Mouse (Mus musculus) thymus, adult 2 months (tissue): ENCODE results near the gene Nfkbid. TPM values are rescaled to one million over a fixed set of nuclear protein-coding genes. Genes with fewer than 3 reads are reported as not detected.
A peak's percentile ranks its signal among the peaks of the same experiment; 100 is the strongest.

Experiments
- DNase-seq: peaks from one replicate; pipeline ENCODE4 v3.0.0; 2021
- H3K27ac ChIP-seq: fragments of 200-500 bp; 2 replicates; pipeline ENCODE4 v1.5.1; 2012; ENCODE audit warnings: low read length, control low read depth; ENCODE audit not compliant: control insufficient read depth, insufficient read depth
- H3K27me3 ChIP-seq: fragments of 200-500 bp; 2 replicates; pipeline ENCODE4 v1.6.1; 2012; ENCODE audit warnings: mild to moderate bottlenecking, low read length, moderate library complexity, mixed read lengths; ENCODE audit not compliant: control insufficient read depth, insufficient read depth
- H3K36me3 ChIP-seq: fragments of 200-500 bp; 2 replicates; pipeline ENCODE4 v1.6.1; 2012; ENCODE audit warnings: mild to moderate bottlenecking, low read length, moderate library complexity; ENCODE audit not compliant: control insufficient read depth, insufficient read depth
- H3K4me1 ChIP-seq: fragments of 200-500 bp; replicated peaks from 2 replicates; pipeline ENCODE4 v1.6.1; 2012; ENCODE audit warnings: low read length; ENCODE audit not compliant: control insufficient read depth, insufficient read depth
- H3K4me3 ChIP-seq: fragments of 200-500 bp; 2 replicates; pipeline ENCODE4 v1.5.1; 2012; ENCODE audit warnings: mild to moderate bottlenecking, low read length, control low read depth, moderate library complexity; ENCODE audit not compliant: control insufficient read depth, insufficient read depth
- CTCF ChIP-seq: fragments of 200-500 bp; IDR thresholded peaks from 2 replicates; pipeline ENCODE4 v1.5.1; 2012; ENCODE audit warnings: mild to moderate bottlenecking, control low read depth, low read length, moderate library complexity, borderline replicate concordance; ENCODE audit not compliant: control insufficient read depth, poor library complexity, insufficient read depth; ENCODE audit errors: extremely low read depth
- POLR2A ChIP-seq: fragments of 200-500 bp; IDR thresholded peaks from 2 replicates; pipeline ENCODE4 v1.6.1; 2012; ENCODE audit warnings: mild to moderate bottlenecking, low read length, control low read depth, moderate library complexity; ENCODE audit not compliant: control insufficient read depth, poor library complexity, insufficient read depth; ENCODE audit errors: extremely low read depth
- WGBS: fragments of 180-500 bp; shearing (Covaris S2); methylation state at CpG from one replicate; pipeline ENCODE4 v1.1.7; 2018; 5-methylcytosine and 5-hydroxymethylcytosine counted together
- polyA plus RNA-seq: library from polyadenylated mRNA; depleted of rRNA; stranded (reverse); fragments of >200 nt; gene quantifications from 2 replicates; pipeline ENCODE4 v1.2.3, GENCODE M21; 2012

Gene Nfkbid
- polyA plus RNA-seq, 1 experiment: 77.4 TPM

DNA sequence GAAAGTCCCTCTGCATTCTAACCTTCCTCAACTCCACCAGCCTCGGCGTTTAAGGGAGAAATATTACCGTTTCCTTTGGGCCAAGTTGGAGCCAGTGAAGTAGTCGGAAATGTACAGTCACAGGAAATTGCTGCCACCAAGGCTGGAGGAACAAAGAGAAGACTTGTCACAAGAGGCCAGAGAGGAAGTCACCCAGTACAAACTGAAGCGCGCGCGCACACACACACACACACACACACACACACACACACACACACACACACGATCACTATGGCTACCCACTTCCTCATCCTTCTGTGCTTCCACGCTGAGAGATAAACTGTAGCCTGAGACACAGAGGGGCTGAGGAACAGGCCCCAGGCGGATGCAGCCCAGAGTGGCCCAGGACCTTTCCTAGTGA is 27.2 kb upstream of the Nfkbid start:
- Histone ChIP-seq H3K27me3 (no peaks in the 10 kb centered on the region), H3K4me3 (peak overlapping the region; percentile 27), H3K4me1 (peaks cover 17% of the 10 kb centered on the region), H3K36me3 (no peaks in the 10 kb centered on the region), H3K27ac (peak overlapping the region; percentile 94)
- TF ChIP-seq POLR2A: 0 out of 2 replicates have a peak, but pooled peaks have one; percentile 13
- TF ChIP-seq CTCF: 0 out of 2 replicates have a peak, but pooled peaks have one; percentile 25
- peak; percentile 72 for DNase-seq
- WGBS: under 1% methylated on average over 11 of the region's 11 CpGs

- H3K4me3 ChIP-seq: 0 out of 2 replicates have a peak overlapping the region, but pooled peaks have one; percentile 19
- peaks cover 17% of the 10 kb centered on the region for H3K4me1 ChIP-seq
- DNase-seq: peak; percentile 63
- H3K27ac ChIP-seq: peak overlapping the region; percentile 94
- TF ChIP-seq CTCF: no peak
- TF ChIP-seq POLR2A: no peak
- H3K27me3 ChIP-seq: no peaks in the 10 kb centered on the region
- H3K36me3 ChIP-seq: no peaks in the 10 kb centered on the region
- 46% methylated on average over 2 of the region's 2 CpGs for WGBS
These were observed 26.7 kb upstream of the Nfkbid start for GRCm38 (mm10) chr7:30394871-30395270.

DNA sequence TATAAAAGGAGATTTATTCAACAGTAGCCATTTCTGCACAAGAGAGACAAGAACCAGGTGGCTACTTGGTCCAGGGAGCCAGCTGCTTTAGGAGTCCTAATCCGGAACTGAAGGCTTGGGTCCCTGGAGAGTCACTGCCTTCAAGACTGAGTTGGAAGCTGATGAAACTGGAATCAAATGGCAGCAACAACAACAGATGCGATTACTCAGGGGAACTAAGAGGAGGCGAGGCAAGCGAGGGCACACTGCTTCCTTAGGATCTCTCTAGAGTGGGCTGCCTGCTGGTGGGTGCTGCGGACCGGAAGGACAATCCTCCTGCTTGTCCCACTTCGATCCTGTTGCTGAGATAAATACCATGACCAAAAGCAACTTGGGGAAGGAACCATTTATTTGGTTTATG is 21.9 kb upstream of the Nfkbid start:
- peaks cover 3% of the 10 kb centered on the region for H3K4me1 ChIP-seq
- no peaks in the 10 kb centered on the region for H3K36me3 ChIP-seq
- DNase-seq: no peak
- no peak overlapping the region for H3K27ac ChIP-seq
- no peaks in the 10 kb centered on the region for H3K27me3 ChIP-seq
- 92% methylated on average over 7 of the region's 7 CpGs for WGBS
- no peak for TF ChIP-seq POLR2A
- no peak for TF ChIP-seq CTCF
- no peak overlapping the region for H3K4me3 ChIP-seq

DNA sequence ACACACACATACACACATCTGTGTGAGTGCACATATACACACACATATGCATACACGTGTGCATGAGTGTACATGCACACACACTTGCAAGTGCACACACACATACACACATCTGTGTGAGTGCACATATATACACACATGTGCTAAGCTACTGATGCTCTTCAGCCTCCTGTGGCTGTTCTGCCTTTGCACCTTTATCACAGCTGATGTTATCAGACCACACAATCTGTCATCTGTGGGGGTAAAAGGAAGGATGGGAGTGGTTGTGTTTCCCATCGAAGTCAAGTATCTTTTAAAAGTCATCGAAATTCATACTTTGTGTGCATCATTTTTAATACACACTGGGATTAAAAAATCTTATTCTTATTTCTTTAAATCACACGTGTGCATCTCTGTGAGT is 19.2 kb upstream of the Nfkbid start:
- no peak for DNase-seq
- Histone ChIP-seq H3K36me3 (no peaks in the 10 kb centered on the region), H3K27ac (no peak overlapping the region), H3K4me1 (peaks cover 3% of the 10 kb centered on the region), H3K4me3 (no peak overlapping the region), H3K27me3 (no peaks in the 10 kb centered on the region)
- no peak for TF ChIP-seq CTCF
- no peak for TF ChIP-seq POLR2A
- 22% methylated on average over 4 of the region's 4 CpGs for WGBS

DNA sequence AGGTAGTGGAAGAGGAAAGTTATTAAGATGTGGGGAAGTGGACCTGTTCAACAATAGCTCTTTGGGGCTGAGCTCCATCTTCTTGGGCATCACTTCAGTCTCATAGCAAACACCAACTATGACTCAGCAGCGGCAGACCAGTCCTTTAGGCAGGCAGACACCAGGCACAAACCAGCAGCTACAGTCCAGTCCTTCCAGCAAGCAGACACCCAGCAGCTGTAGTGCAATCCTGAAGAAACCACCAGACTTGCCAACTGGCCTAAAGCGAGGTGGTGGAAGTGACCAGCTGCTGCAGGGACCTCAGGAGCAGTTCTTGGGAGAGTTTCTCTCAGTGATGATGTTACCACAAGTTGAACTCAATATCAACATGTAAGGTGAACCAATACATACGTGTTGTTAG is 12.9 kb upstream of the Nfkbid start:
- Histone ChIP-seq H3K27ac (no peak overlapping the region), H3K4me3 (no peak overlapping the region), H3K27me3 (no peaks in the 10 kb centered on the region), H3K4me1 (peaks cover 34% of the 10 kb centered on the region), H3K36me3 (no peaks in the 10 kb centered on the region)
- WGBS: 96% methylated on average over 3 of the region's 3 CpGs
- no peak for DNase-seq
- TF ChIP-seq CTCF: no peak
- TF ChIP-seq POLR2A: no peak

GRCm38 (mm10) chr7:30409789-30410188 is 11.7 kb upstream of the Nfkbid start:
- Histone ChIP-seq H3K4me3 (no peak overlapping the region), H3K36me3 (no peaks in the 10 kb centered on the region), H3K4me1 (peaks cover 35% of the 10 kb centered on the region), H3K27me3 (no peaks in the 10 kb centered on the region), H3K27ac (0 out of 2 replicates have a peak overlapping the region, but pooled peaks have one; percentile 37)
- TF ChIP-seq CTCF: no peak
- TF ChIP-seq POLR2A: no peak
- WGBS: 29% methylated on average over 2 of the region's 2 CpGs
- peak; percentile 37 for DNase-seq

DNA sequence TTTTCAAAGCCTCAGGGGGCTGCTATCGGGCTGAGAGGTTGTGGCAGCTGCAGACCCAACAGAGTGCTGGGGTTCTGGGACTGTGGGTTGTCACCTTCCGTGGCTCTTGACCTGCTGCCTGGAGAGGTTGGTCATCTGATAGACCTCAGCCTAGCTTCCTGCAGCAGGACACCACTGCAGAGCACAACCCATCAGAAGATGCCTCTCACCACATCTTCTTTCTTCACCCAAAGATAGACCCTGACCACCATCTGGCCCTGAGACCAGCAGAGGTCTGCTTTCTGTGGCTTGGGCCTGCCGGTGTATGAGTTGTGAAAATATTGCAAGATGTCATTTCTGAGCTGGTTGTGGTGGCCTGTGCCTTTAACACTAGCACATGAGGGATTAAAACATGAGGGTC is 10.5 kb upstream of the Nfkbid start:
- no peaks in the 10 kb centered on the region for H3K27me3 ChIP-seq
- DNase-seq: no peak
- H3K36me3 ChIP-seq: no peaks in the 10 kb centered on the region
- H3K4me3 ChIP-seq: no peak overlapping the region
- TF ChIP-seq POLR2A (no peak), CTCF (no peak)
- H3K27ac ChIP-seq: no peak overlapping the region
- H3K4me1 ChIP-seq: peaks cover 35% of the 10 kb centered on the region
- WGBS: 61% methylated on average over 3 of the region's 3 CpGs
